Mouse (Mus musculus) neural tube, embryonic 14.5 days (tissue): Measurements from ENCODE around the gene Panx1. TPM values are rescaled to one million over a fixed set of nuclear protein-coding genes. Genes with fewer than 3 reads are reported as not detected.

Experiments used
- ATAC-seq: fragments of 200-750 bp; cut with Nextera tagmentation; 2 replicates; pipeline ENCODE4 v1.8.0; 2017; ENCODE audit warnings: low read depth, mild to moderate bottlenecking, moderate TSS enrichment, moderate library complexity
- H3K27ac ChIP-seq: fragments of 300-500 bp; sonication (generic); 2 replicates; pipeline ENCODE4 v1.5.1; 2014; ENCODE audit warnings: low read depth, mild to moderate bottlenecking, control low read depth, low read length, moderate library complexity, mixed read lengths
- H3K27me3 ChIP-seq: fragments of 300-500 bp; sonication (generic); 2 replicates; pipeline ENCODE4 v1.6.1; 2014; ENCODE audit warnings: low read length; ENCODE audit not compliant: control insufficient read depth, insufficient read depth
- H3K36me3 ChIP-seq: fragments of 300-500 bp; sonication (generic); 2 replicates; pipeline ENCODE4 v1.6.1; 2014; ENCODE audit warnings: low read length, mixed read lengths; ENCODE audit not compliant: control insufficient read depth, insufficient read depth
- H3K4me1 ChIP-seq: fragments of 300-500 bp; sonication (generic); 2 replicates; pipeline ENCODE4 v1.6.1; 2014; ENCODE audit warnings: low read length; ENCODE audit not compliant: control insufficient read depth, insufficient read depth
- H3K4me2 ChIP-seq: fragments of 300-500 bp; sonication (generic); 2 replicates; pipeline ENCODE4 v1.6.1; 2014; ENCODE audit warnings: mild to moderate bottlenecking, low read depth, low read length, control low read depth
- H3K4me3 ChIP-seq: fragments of 300-500 bp; sonication (generic); 2 replicates; pipeline ENCODE4 v1.5.1; 2014; ENCODE audit warnings: low read depth, low read length, control low read depth, mixed read lengths
- H3K9ac ChIP-seq: fragments of 300-500 bp; sonication (generic); replicated peaks from 2 replicates; pipeline ENCODE4 v1.6.1; 2014; ENCODE audit warnings: low read depth, mild to moderate bottlenecking, control low read depth, low read length, mixed read lengths
- H3K9me3 ChIP-seq: fragments of 300-500 bp; sonication (generic); 2 replicates; pipeline ENCODE4 v1.6.1; 2016; ENCODE audit warnings: low read length; ENCODE audit not compliant: control insufficient read depth
- WGBS: fragments of 180-500 bp; shearing (Covaris S2); extraction: QIAGEN DNeasy Blood & Tissue Kit; methylation state at CpG from one replicate; pipeline ENCODE4 v1.1.7; 2014; 5-methylcytosine and 5-hydroxymethylcytosine counted together
- polyA plus RNA-seq: library from polyadenylated mRNA; unstranded; fragments of >200 nt; fragmentation: Nextera tagmentation; extraction: Ambion mirVana; gene quantifications from 2 replicates; pipeline ENCODE4 v1.2.1, GENCODE M21; 2014

Gene Panx1
- polyA plus RNA-seq, 1 experiment from 2014 or later: 211 TPM

- WGBS: 100% methylated on average over 1 of the region's 1 CpGs
- Histone ChIP-seq H3K4me2 (no peak overlapping the region), H3K4me1 (no peaks in the 10 kb centered on the region), H3K4me3 (no peak overlapping the region), H3K27ac (no peak overlapping the region), H3K36me3 (no peaks in the 10 kb centered on the region), H3K27me3 (no peaks in the 10 kb centered on the region), H3K9ac (no peak overlapping the region), H3K9me3 (no peaks in the 10 kb centered on the region)
- no peak for ATAC-seq
Observed at GRCm38 (mm10) chr9:14988606-14989293, 56.5 kb downstream of the Panx1 start.

GRCm38 (mm10) chr9:14983141-14983540, 62.1 kb downstream of the Panx1 start:
- H3K9ac ChIP-seq: no peak overlapping the region
- no peaks in the 10 kb centered on the region for H3K9me3 ChIP-seq
- H3K4me1 ChIP-seq: no peaks in the 10 kb centered on the region
- no peaks in the 10 kb centered on the region for H3K27me3 ChIP-seq
- no peak for ATAC-seq
- no peak overlapping the region for H3K27ac ChIP-seq
- WGBS: 73% methylated on average over 3 of the region's 3 CpGs
- H3K36me3 ChIP-seq: no peaks in the 10 kb centered on the region
- H3K4me3 ChIP-seq: no peak overlapping the region
- no peak overlapping the region for H3K4me2 ChIP-seq

- Histone ChIP-seq H3K4me3 (no peak overlapping the region), H3K27ac (no peak overlapping the region), H3K4me2 (no peak overlapping the region), H3K36me3 (no peaks in the 10 kb centered on the region), H3K27me3 (no peaks in the 10 kb centered on the region), H3K4me1 (no peaks in the 10 kb centered on the region), H3K9me3 (no peaks in the 10 kb centered on the region), H3K9ac (no peak overlapping the region)
- ATAC-seq: no peak
Observed at GRCm38 (mm10) chr9:14982683-14983082, 62.6 kb downstream of the Panx1 start.

- Histone ChIP-seq H3K4me2 (no peak overlapping the region), H3K27me3 (no peaks in the 10 kb centered on the region), H3K36me3 (no peaks in the 10 kb centered on the region), H3K9ac (no peak overlapping the region), H3K4me3 (no peak overlapping the region), H3K27ac (no peak overlapping the region), H3K4me1 (no peaks in the 10 kb centered on the region), H3K9me3 (no peaks in the 10 kb centered on the region)
- 89% methylated on average over 4 of the region's 4 CpGs for WGBS
- ATAC-seq: no peak
Observed at GRCm38 (mm10) chr9:14981539-14982155, 63.6 kb downstream of the Panx1 start.

- no peak for ATAC-seq
Observed at GRCm38 (mm10) chr9:14974251-14975232, 70.7 kb downstream of the Panx1 start.

GRCm38 (mm10) chr9:14973762-14974161, 71.5 kb downstream of the Panx1 start:
- WGBS: 90% methylated on average over 7 of the region's 7 CpGs
- Histone ChIP-seq H3K36me3 (no peaks in the 10 kb centered on the region), H3K4me1 (no peaks in the 10 kb centered on the region), H3K9me3 (no peaks in the 10 kb centered on the region), H3K9ac (no peak overlapping the region), H3K4me2 (no peak overlapping the region), H3K27me3 (no peaks in the 10 kb centered on the region), H3K27ac (no peak overlapping the region), H3K4me3 (no peak overlapping the region)
- no peak for ATAC-seq

More at GRCm38 (mm10) chr9:14974251-14975232, 70.7 kb downstream of the Panx1 start:
- Histone ChIP-seq H3K27me3 (no peaks in the 10 kb centered on the region), H3K27ac (no peak overlapping the region), H3K4me3 (no peak overlapping the region), H3K9me3 (no peaks in the 10 kb centered on the region), H3K4me2 (no peak overlapping the region), H3K4me1 (no peaks in the 10 kb centered on the region), H3K9ac (no peak overlapping the region), H3K36me3 (no peaks in the 10 kb centered on the region)
- WGBS: 80% methylated on average over 6 of the region's 6 CpGs

- no peak overlapping the region for H3K27ac ChIP-seq
- H3K4me1 ChIP-seq: no peaks in the 10 kb centered on the region
- H3K27me3 ChIP-seq: no peaks in the 10 kb centered on the region
- H3K9me3 ChIP-seq: no peaks in the 10 kb centered on the region
- no peak overlapping the region for H3K4me3 ChIP-seq
- no peak overlapping the region for H3K4me2 ChIP-seq
- no peak overlapping the region for H3K9ac ChIP-seq
- WGBS: 86% methylated on average over 3 of the region's 3 CpGs
- ATAC-seq: no peak
- H3K36me3 ChIP-seq: no peaks in the 10 kb centered on the region
Observed at GRCm38 (mm10) chr9:14970805-14971525, 74.3 kb downstream of the Panx1 start.

- Histone ChIP-seq H3K27me3 (no peaks in the 10 kb centered on the region), H3K36me3 (no peaks in the 10 kb centered on the region), H3K9ac (no peak overlapping the region), H3K4me2 (no peak overlapping the region), H3K27ac (no peak overlapping the region), H3K9me3 (no peaks in the 10 kb centered on the region), H3K4me1 (no peaks in the 10 kb centered on the region), H3K4me3 (no peak overlapping the region)
- ATAC-seq: no peak
- 77% methylated on average over 4 of the region's 4 CpGs for WGBS
Observed at GRCm38 (mm10) chr9:14970211-14970610, 75.1 kb downstream of the Panx1 start.
